Mouse (Mus musculus): ENCODE results near the gene Wt1. TPM values are rescaled to one million over a fixed set of nuclear protein-coding genes. Genes with fewer than 3 reads are reported as not detected.

The Wt1 gene
- total RNA-seq, 2 experiments from 2014 or later: 0.18 TPM; not detected in 1

Other genes with a start within 250 kb of the Wt1 start
- 10 to 100 TPM; 99.6 to 99.8 TPM for gene Eif3m, start 109.4 kb upstream of the Wt1 start, total RNA-seq (2021)
- not detected for gene Gm11060, start 34.5 kb upstream of the Wt1 start, total RNA-seq (2021)
- gene Them7, start 97.8 kb downstream of the Wt1 start, total RNA-seq (2021): not detected